Mouse (Mus musculus) myocyte (in vitro differentiated cells): ENCODE measurements at regions not wholly inside any gene's neighbourhood (a gene's known extent, or its start where the extent isn't known, plus 50 kb on each side); places are given as distances from the start of the nearest gene placed in this dataset.

Experiments
- H3K27me3 ChIP-seq: one replicate; pipeline ENCODE4 v1.6.1; 2011; ENCODE audit not compliant: control insufficient read depth, insufficient read depth, insufficient read length
- H3K36me3 ChIP-seq: one replicate; pipeline ENCODE4 v1.6.1; 2011; ENCODE audit not compliant: control insufficient read depth, insufficient read depth
- H3K4me2 ChIP-seq: one replicate; pipeline ENCODE4 v1.6.1; 2011; ENCODE audit warnings: low read depth, control low read depth
- H3K4me3 ChIP-seq: one replicate; pipeline ENCODE4 v1.5.1; 2011; ENCODE audit warnings: mild to moderate bottlenecking, control low read depth, moderate library complexity
- H3K79me2 ChIP-seq: one replicate; pipeline ENCODE4 v1.6.1; 2011; ENCODE audit not compliant: control insufficient read depth, insufficient read depth
- H3ac ChIP-seq: one replicate; pipeline ENCODE4 v1.6.1; 2011; ENCODE audit not compliant: control insufficient read depth, insufficient read length
- MAX ChIP-seq: IDR thresholded peaks from one replicate; pipeline ENCODE4 v1.6.1; 2011; ENCODE audit warnings: low read depth, mild to moderate bottlenecking, control low read depth
- MYOD1 ChIP-seq, 3 experiments: IDR thresholded peaks; one replicate each; pipeline ENCODE4 v1.6.1; 2011; ENCODE audit warnings: control low read depth in 2 of 3, low read depth in 2 of 3, mild to moderate bottlenecking in 2 of 3, moderate library complexity in 1 of 3; ENCODE audit not compliant: insufficient read length in 2 of 3, control insufficient read depth in 1 of 3
- MYOG ChIP-seq, 3 experiments: IDR thresholded peaks; one replicate each; pipeline ENCODE4 v1.6.1; 2011; ENCODE audit warnings: control low read depth in 2 of 3, low read depth in 2 of 3, mild to moderate bottlenecking in 2 of 3; ENCODE audit not compliant: insufficient read length in 2 of 3, control insufficient read depth in 1 of 3, insufficient read depth in 1 of 3
- POLR2A ChIP-seq: IDR thresholded peaks from one replicate; pipeline ENCODE4 v1.6.1; 2011; ENCODE audit warnings: low read depth, mild to moderate bottlenecking, control low read depth, moderate library complexity; ENCODE audit not compliant: insufficient read length
- REST ChIP-seq: IDR thresholded peaks from one replicate; pipeline ENCODE4 v1.6.1; 2011; ENCODE audit warnings: mild to moderate bottlenecking, control low read depth, moderate library complexity; ENCODE audit not compliant: insufficient read depth, insufficient read length
- SRF ChIP-seq: IDR thresholded peaks from one replicate; pipeline ENCODE4 v1.6.1; 2011; ENCODE audit warnings: low read depth; ENCODE audit not compliant: control insufficient read depth, insufficient read length
- TCF12 ChIP-seq: IDR thresholded peaks from one replicate; pipeline ENCODE4 v1.6.1; 2011; ENCODE audit warnings: mild to moderate bottlenecking, control low read depth; ENCODE audit not compliant: poor library complexity, insufficient read depth, severe bottlenecking
- TCF3 ChIP-seq: IDR thresholded peaks from one replicate; pipeline ENCODE4 v1.6.1; 2011; ENCODE audit warnings: low read depth, control low read depth; ENCODE audit not compliant: insufficient read length

DNA sequence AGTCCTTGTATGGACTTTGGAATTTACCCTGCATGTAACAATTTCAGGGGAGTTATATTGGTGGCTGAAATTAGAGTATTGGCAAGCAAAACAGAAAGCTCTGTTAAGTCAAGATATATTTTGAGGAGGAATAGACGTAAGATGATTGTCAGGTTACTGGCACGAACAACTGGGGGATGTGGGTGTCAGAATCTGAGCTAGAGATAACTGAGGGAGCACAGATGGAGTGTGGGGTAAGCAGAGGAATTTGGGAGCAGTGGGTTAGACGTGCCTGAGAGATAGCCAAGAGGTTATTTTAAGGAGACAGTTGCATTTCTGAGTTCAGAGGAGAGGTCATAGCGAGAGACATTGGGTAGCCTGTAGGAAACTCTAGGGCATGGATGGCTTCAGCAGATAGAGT, 80.2 kb upstream of the March11 start:
- H3K36me3 ChIP-seq: no peaks in the 10 kb centered on the region
- H3ac ChIP-seq: no peak overlapping the region
- no peaks in the 10 kb centered on the region for H3K79me2 ChIP-seq
- TF ChIP-seq SRF (no peak), MYOG (IDR thresholded peaks at IDR 0.05; ENCODE audit: control insufficient read depth in 1 of 3, insufficient read depth in 1 of 3, insufficient read length in 2 of 3, low read depth in 2 of 3) (peak in 2 of 3 experiments; percentile 69 to 74), MYOD1 (IDR thresholded peaks at IDR 0.05; ENCODE audit: control insufficient read depth in 1 of 3, insufficient read length in 2 of 3, low read depth in 2 of 3) (peak; percentile 75 to 90 (median 89)), TCF3 (no peak), REST (no peak), TCF12 (peak; percentile 71), POLR2A (no peak), MAX (no peak)
- peak overlapping the region; percentile 44 for H3K4me2 ChIP-seq
- peak overlapping the region; percentile 3 for H3K4me3 ChIP-seq
- H3K27me3 ChIP-seq: no peaks in the 10 kb centered on the region
